Mouse (Mus musculus): ENCODE measurements around the gene Notch2. TPM values are rescaled to one million over a fixed set of nuclear protein-coding genes. Genes with fewer than 3 reads are reported as not detected.

Gene Notch2
- polyA plus RNA-seq, 1 experiment, result 6.2 TPM

- peaks cover 3% of the 10 kb centered on the region; the same call in 1 of the 2 replicates for H3K4me1 ChIP-seq (ENCODE audit: control insufficient read depth, insufficient read depth, low read length)
- H3K4me3 ChIP-seq (ENCODE audit: insufficient read depth, low read length), result no peak overlapping the region
- no peak overlapping the region for H3K27ac ChIP-seq (ENCODE audit: insufficient read depth, low read length)
- no peak for TF ChIP-seq CTCF (IDR thresholded peaks at IDR 0.05; ENCODE audit: extremely low read depth, insufficient read depth, low read length)
- no peak for TF ChIP-seq POLR2A (IDR thresholded peaks at IDR 0.05; ENCODE audit: extremely low read depth, insufficient read depth, low read length)
These were observed 61.4 kb downstream of the Notch2 start for GRCm38 (mm10) chr3:98074622-98075231.

GRCm38 (mm10) chr3:98077866-98078265 lies 64.5 kb downstream of the Notch2 start:
- TF ChIP-seq CTCF (IDR thresholded peaks at IDR 0.05; ENCODE audit: extremely low read depth, insufficient read depth, low read length) (no peak), POLR2A (IDR thresholded peaks at IDR 0.05; ENCODE audit: extremely low read depth, insufficient read depth, low read length) (no peak)
- Histone ChIP-seq H3K4me3 (ENCODE audit: insufficient read depth, low read length) (no peak overlapping the region), H3K4me1 (ENCODE audit: control insufficient read depth, insufficient read depth, low read length) (peaks cover 3% of the 10 kb centered on the region; the same call in 1 of the 2 replicates), H3K27ac (ENCODE audit: insufficient read depth, low read length) (no peak overlapping the region)

- H3K4me3 ChIP-seq (ENCODE audit: insufficient read depth, low read length), result no peak overlapping the region
These were observed 65.5 kb downstream of the Notch2 start for GRCm38 (mm10) chr3:98078816-98079215.

GRCm38 (mm10) chr3:98079601-98080215 lies 66.4 kb downstream of the Notch2 start:
- Histone ChIP-seq H3K27ac (ENCODE audit: insufficient read depth, low read length) (no peak overlapping the region), H3K4me3 (ENCODE audit: insufficient read depth, low read length) (no peak overlapping the region), H3K4me1 (ENCODE audit: control insufficient read depth, insufficient read depth, low read length) (no peaks in the 10 kb centered on the region)
- TF ChIP-seq POLR2A (IDR thresholded peaks at IDR 0.05; ENCODE audit: extremely low read depth, insufficient read depth, low read length) (no peak), CTCF (IDR thresholded peaks at IDR 0.05; ENCODE audit: extremely low read depth, insufficient read depth, low read length) (no peak)

More at GRCm38 (mm10) chr3:98078816-98079215, 65.5 kb downstream of the Notch2 start:
- TF ChIP-seq CTCF (IDR thresholded peaks at IDR 0.05; ENCODE audit: extremely low read depth, insufficient read depth, low read length), result no peak
- no peak for TF ChIP-seq POLR2A (IDR thresholded peaks at IDR 0.05; ENCODE audit: extremely low read depth, insufficient read depth, low read length)
- H3K4me1 ChIP-seq (ENCODE audit: control insufficient read depth, insufficient read depth, low read length), result no peaks in the 10 kb centered on the region
- H3K27ac ChIP-seq (ENCODE audit: insufficient read depth, low read length), result no peak overlapping the region

GRCm38 (mm10) chr3:98080630-98081029 lies 67.3 kb downstream of the Notch2 start:
- Histone ChIP-seq H3K4me1 (ENCODE audit: control insufficient read depth, insufficient read depth, low read length) (no peaks in the 10 kb centered on the region), H3K27ac (ENCODE audit: insufficient read depth, low read length) (no peak overlapping the region), H3K4me3 (ENCODE audit: insufficient read depth, low read length) (no peak overlapping the region)
- TF ChIP-seq POLR2A (IDR thresholded peaks at IDR 0.05; ENCODE audit: extremely low read depth, insufficient read depth, low read length) (no peak), CTCF (IDR thresholded peaks at IDR 0.05; ENCODE audit: extremely low read depth, insufficient read depth, low read length) (no peak)

- TF ChIP-seq CTCF (IDR thresholded peaks at IDR 0.05; ENCODE audit: extremely low read depth, insufficient read depth, low read length) (no peak), POLR2A (IDR thresholded peaks at IDR 0.05; ENCODE audit: extremely low read depth, insufficient read depth, low read length) (no peak)
- no peak overlapping the region for H3K4me3 ChIP-seq (ENCODE audit: insufficient read depth, low read length)
- no peak overlapping the region for H3K27ac ChIP-seq (ENCODE audit: insufficient read depth, low read length)
- H3K4me1 ChIP-seq (ENCODE audit: control insufficient read depth, insufficient read depth, low read length), result no peaks in the 10 kb centered on the region
These were observed 68.9 kb downstream of the Notch2 start for GRCm38 (mm10) chr3:98082188-98082587.

GRCm38 (mm10) chr3:98082972-98083371 lies 69.6 kb downstream of the Notch2 start:
- Histone ChIP-seq H3K4me1 (ENCODE audit: control insufficient read depth, insufficient read depth, low read length) (no peaks in the 10 kb centered on the region), H3K4me3 (ENCODE audit: insufficient read depth, low read length) (no peak overlapping the region), H3K27ac (ENCODE audit: insufficient read depth, low read length) (no peak overlapping the region)
- TF ChIP-seq CTCF (IDR thresholded peaks at IDR 0.05; ENCODE audit: extremely low read depth, insufficient read depth, low read length), result no peak
- no peak for TF ChIP-seq POLR2A (IDR thresholded peaks at IDR 0.05; ENCODE audit: extremely low read depth, insufficient read depth, low read length)

GRCm38 (mm10) chr3:98084061-98084655 lies 70.8 kb downstream of the Notch2 start:
- H3K27ac ChIP-seq (ENCODE audit: insufficient read depth, low read length), result no peak overlapping the region
- no peak for TF ChIP-seq POLR2A (IDR thresholded peaks at IDR 0.05; ENCODE audit: extremely low read depth, insufficient read depth, low read length)
- no peak for TF ChIP-seq CTCF (IDR thresholded peaks at IDR 0.05; ENCODE audit: extremely low read depth, insufficient read depth, low read length)
- H3K4me1 ChIP-seq (ENCODE audit: control insufficient read depth, insufficient read depth, low read length), result no peaks in the 10 kb centered on the region
- H3K4me3 ChIP-seq (ENCODE audit: insufficient read depth, low read length), result no peak overlapping the region

GRCm38 (mm10) chr3:98084870-98085269 lies 71.5 kb downstream of the Notch2 start:
- no peak overlapping the region for H3K4me3 ChIP-seq (ENCODE audit: insufficient read depth, low read length)
- no peaks in the 10 kb centered on the region for H3K4me1 ChIP-seq (ENCODE audit: control insufficient read depth, insufficient read depth, low read length)
- H3K27ac ChIP-seq (ENCODE audit: insufficient read depth, low read length), result no peak overlapping the region
- no peak for TF ChIP-seq CTCF (IDR thresholded peaks at IDR 0.05; ENCODE audit: extremely low read depth, insufficient read depth, low read length)
- TF ChIP-seq POLR2A (IDR thresholded peaks at IDR 0.05; ENCODE audit: extremely low read depth, insufficient read depth, low read length), result no peak

All from cortical plate, adult 2 months (tissue).